Mouse (Mus musculus) bone marrow macrophage, adult 2 months (primary cell): Measurements from ENCODE around the gene Copg1. TPM values are rescaled to one million over a fixed set of nuclear protein-coding genes. Genes with fewer than 3 reads are reported as not detected.

Experiments
- H3K27ac ChIP-seq: 2 replicates; pipeline ENCODE4 v1.5.1; 2012; ENCODE audit warnings: low read depth, low read length; ENCODE audit not compliant: insufficient read depth
- H3K4me1 ChIP-seq: 2 replicates; pipeline ENCODE4 v1.6.1; 2012; ENCODE audit warnings: low read length; ENCODE audit not compliant: control insufficient read depth, insufficient read depth
- H3K4me3 ChIP-seq: 2 replicates; pipeline ENCODE4 v1.5.1; 2012; ENCODE audit warnings: mild to moderate bottlenecking, low read length, moderate library complexity; ENCODE audit not compliant: insufficient read depth
- CTCF ChIP-seq: IDR thresholded peaks from 2 replicates; pipeline ENCODE4 v1.5.1; 2012; ENCODE audit warnings: low read depth, mild to moderate bottlenecking, low read length, moderate library complexity
- POLR2A ChIP-seq: IDR thresholded peaks from 2 replicates; pipeline ENCODE4 v1.6.1; 2012; ENCODE audit warnings: mild to moderate bottlenecking, low read depth, low read length, borderline replicate concordance
- polyA plus RNA-seq: library from polyadenylated mRNA; stranded (reverse); fragments of >200 nt; gene quantifications from 2 replicates; pipeline ENCODE4 v1.2.4, GENCODE M21; 2012; ENCODE audit not compliant: missing spikeins, insufficient read depth, insufficient read length

The Copg1 gene
- polyA plus RNA-seq, 1 experiment, result 49.5 TPM

DNA sequence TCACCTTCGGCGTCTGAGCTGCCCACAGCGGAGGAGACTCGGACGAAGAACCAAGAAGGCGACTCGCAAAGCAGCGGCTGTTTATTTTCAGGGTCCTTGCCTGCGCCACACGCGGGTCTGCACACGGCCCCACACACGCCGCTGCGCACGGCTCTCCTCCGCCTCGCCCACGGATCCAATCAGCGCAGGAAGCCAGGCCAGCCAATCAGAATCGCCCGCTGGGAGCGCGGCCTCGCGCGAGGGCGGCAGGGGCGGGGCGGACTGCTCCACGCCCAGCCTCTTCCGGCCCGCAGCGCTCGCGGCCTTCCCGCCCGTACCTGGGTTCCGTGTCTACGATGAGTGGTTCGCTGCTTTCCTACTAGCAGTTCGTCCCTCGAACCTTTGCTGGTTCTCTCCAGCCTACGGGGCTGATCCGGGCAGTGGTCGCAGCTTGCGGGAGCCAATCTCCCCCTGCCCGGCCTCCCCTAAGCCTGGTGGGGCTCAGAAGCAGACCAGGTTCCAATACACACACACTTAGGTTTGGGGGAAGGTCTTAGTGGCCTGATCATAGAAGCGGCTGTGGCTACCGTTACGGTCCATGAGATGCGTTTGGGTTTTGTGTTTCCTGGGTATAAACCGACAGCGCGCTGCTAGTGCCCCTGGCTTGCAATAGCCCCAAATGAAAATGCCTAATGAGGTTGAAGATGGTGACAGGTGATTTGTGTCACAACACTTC lies 36.6 kb upstream of the Copg1 start, which contains the start of gene Cnbp:
Gene Cnbp, minus strand, starts transcription at position 207 of the 715 bp plus-strand sequence.
- H3K4me1 ChIP-seq, result peaks cover 8% of the 10 kb centered on the region
- peak within 1 kb of the TSS; percentile 90 for H3K27ac ChIP-seq
- TF ChIP-seq POLR2A, result peak; percentile 46; the same call in 1 of the 2 replicates
- TF ChIP-seq CTCF, result 0 out of 2 replicates have a peak, but pooled peaks have one; percentile 25
- peak within 1 kb of the TSS; percentile 93 for H3K4me3 ChIP-seq

DNA sequence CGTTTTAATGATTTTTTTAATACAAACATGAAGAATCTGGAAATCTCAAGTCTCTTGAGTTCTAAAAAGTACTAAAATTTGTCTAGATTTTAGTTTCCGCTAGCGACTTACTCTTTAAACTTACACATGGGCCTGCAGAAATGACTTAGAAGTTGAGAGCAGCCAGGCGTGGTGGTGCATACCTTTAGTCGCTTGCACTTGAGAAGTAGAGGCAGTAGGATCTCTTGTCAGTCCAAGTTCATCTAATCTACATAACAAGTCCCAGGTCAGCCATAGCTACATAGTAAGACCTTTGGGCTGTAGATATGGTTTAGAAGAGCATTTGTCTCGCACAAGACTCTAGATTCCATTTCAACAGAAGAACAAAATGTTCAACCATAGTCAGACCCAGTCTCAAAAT lies 35.7 kb upstream of the Copg1 start:
- no peak overlapping the region for H3K27ac ChIP-seq
- H3K4me1 ChIP-seq, result peaks cover 10% of the 10 kb centered on the region
- no peak for TF ChIP-seq CTCF
- TF ChIP-seq POLR2A, result no peak
- no peak overlapping the region for H3K4me3 ChIP-seq

DNA sequence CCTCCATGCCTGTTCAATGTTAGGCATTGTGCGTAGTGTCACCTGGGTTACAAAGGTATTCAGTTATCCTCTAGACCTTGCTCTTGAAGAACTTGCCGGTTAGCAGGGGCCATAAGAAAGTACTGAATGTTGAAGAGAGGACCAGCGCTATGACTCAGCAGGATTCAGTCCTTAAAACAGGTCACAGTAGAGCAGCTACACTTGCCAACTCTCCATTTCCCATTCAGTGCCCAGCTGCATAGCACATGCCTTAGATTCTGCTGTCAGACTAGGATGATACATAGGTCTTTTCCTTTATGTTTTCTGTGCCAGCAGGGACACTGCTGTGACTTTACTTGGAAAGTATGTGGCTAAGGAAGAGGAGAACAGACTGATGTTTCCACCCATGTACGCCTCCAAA lies 34.2 kb upstream of the Copg1 start:
- H3K4me1 ChIP-seq, result peaks cover 15% of the 10 kb centered on the region
- H3K4me3 ChIP-seq, result no peak overlapping the region
- TF ChIP-seq CTCF (no peak), POLR2A (no peak)
- H3K27ac ChIP-seq, result no peak overlapping the region

DNA sequence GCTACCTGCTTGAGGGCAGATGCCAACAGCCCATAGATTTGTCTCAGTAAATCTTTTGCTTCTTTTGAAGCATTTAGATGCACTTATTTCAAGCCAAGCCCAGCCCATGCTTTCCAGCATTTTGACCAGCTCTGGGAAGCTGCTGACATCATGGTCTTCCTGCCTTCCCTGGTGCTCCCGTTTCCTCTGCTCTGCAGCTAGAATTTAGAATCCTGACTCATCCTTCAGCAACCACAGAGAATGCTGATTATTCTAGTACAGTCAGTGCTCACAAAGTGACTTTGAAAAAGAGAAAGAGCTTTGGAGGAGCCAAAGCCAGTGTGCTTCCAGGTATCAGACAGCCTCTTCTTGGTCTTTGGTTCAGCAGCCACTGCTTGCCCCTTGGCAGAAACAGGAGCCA lies 30.5 kb upstream of the Copg1 start:
- Histone ChIP-seq H3K4me3 (no peak overlapping the region), H3K27ac (no peak overlapping the region), H3K4me1 (peaks cover 15% of the 10 kb centered on the region)

GRCm38 (mm10) chr6:87866211-87866610 lies 21.4 kb upstream of the Copg1 start:
- Histone ChIP-seq H3K4me1 (peaks cover 32% of the 10 kb centered on the region), H3K27ac (no peak overlapping the region), H3K4me3 (no peak overlapping the region)
- no peak for TF ChIP-seq CTCF
- TF ChIP-seq POLR2A, result no peak

More for the DNA sequence above, 30.5 kb upstream of the Copg1 start:
- TF ChIP-seq CTCF (no peak), POLR2A (no peak)

GRCm38 (mm10) chr6:87867256-87867655 lies 20.4 kb upstream of the Copg1 start:
- H3K27ac ChIP-seq, result no peak overlapping the region
- no peak overlapping the region for H3K4me3 ChIP-seq
- peaks cover 32% of the 10 kb centered on the region for H3K4me1 ChIP-seq
- TF ChIP-seq CTCF, result no peak
- TF ChIP-seq POLR2A, result no peak

- Histone ChIP-seq H3K4me1 (peaks cover 37% of the 10 kb centered on the region), H3K27ac (peak overlapping the region; percentile 69), H3K4me3 (0 out of 2 replicates have a peak overlapping the region, but pooled peaks have one; percentile 4)
- TF ChIP-seq POLR2A, result no peak
- TF ChIP-seq CTCF, result no peak
Observed at GRCm38 (mm10) chr6:87868871-87869506, 18.6 kb upstream of the Copg1 start.

DNA sequence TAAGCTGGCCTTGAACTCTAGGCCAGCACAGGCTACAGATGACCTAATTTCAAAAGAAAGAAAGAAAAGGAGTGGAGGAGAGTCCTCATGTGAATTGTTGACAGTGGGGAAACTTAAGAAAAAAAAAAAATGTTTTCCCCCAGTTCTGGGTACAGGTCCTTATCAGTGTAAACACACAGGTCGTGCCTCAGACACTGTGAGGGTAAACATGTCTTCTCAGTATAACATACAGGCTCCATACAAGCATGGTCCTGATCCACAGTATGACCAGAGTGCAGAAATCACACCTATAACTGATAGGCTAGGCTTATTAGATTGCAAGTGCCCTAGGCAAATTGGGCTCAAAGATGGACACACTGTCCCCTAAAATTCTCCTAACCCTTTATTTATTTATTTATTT lies 17.2 kb upstream of the Copg1 start:
- peaks cover 37% of the 10 kb centered on the region for H3K4me1 ChIP-seq
- no peak overlapping the region for H3K4me3 ChIP-seq
- TF ChIP-seq CTCF (no peak), POLR2A (no peak)
- no peak overlapping the region for H3K27ac ChIP-seq

DNA sequence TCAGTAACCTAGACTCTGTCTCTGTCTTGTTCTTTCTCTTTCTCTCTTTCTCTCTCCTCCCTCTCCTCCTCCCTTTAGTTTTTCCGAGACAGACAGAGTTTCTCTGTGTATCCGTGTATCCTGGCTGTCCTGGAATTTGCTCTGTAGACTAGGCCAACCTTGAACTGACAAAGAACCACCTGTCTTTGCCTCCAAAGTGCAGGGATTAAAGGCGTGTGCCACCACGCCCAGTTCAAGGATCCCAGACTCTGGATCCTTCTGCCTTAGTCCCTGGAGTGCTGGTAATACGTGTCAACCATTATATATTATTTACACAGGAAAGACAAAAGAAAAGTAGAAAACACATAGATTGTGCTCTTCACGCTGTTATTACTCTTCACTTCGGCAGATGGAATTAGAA lies 16.4 kb upstream of the Copg1 start:
- no peak for TF ChIP-seq POLR2A
- TF ChIP-seq CTCF, result no peak
- H3K4me3 ChIP-seq, result no peak overlapping the region
- H3K27ac ChIP-seq, result no peak overlapping the region
- peaks cover 31% of the 10 kb centered on the region for H3K4me1 ChIP-seq

GRCm38 (mm10) chr6:87873104-87873503 lies 14.5 kb upstream of the Copg1 start:
- Histone ChIP-seq H3K27ac (no peak overlapping the region), H3K4me1 (peaks cover 20% of the 10 kb centered on the region), H3K4me3 (no peak overlapping the region)
- TF ChIP-seq CTCF, result no peak
